Mouse (Mus musculus): Measurements from ENCODE around the gene Mapre1.

GRCm38 (mm10) chr2:153712646-153713091, 28.4 kb upstream of the Mapre1 start:
- no peak for TF ChIP-seq CTCF (IDR thresholded peaks at IDR 0.05; ENCODE audit: control insufficient read depth, insufficient read depth, insufficient replicate concordance, low read depth, low read length)
- no peak for TF ChIP-seq POLR2A (IDR thresholded peaks at IDR 0.05; ENCODE audit: control insufficient read depth, low read depth, low read length)
